Mouse (Mus musculus): ENCODE results near the gene Gsg1l.

Gsg1l gene

DNA sequence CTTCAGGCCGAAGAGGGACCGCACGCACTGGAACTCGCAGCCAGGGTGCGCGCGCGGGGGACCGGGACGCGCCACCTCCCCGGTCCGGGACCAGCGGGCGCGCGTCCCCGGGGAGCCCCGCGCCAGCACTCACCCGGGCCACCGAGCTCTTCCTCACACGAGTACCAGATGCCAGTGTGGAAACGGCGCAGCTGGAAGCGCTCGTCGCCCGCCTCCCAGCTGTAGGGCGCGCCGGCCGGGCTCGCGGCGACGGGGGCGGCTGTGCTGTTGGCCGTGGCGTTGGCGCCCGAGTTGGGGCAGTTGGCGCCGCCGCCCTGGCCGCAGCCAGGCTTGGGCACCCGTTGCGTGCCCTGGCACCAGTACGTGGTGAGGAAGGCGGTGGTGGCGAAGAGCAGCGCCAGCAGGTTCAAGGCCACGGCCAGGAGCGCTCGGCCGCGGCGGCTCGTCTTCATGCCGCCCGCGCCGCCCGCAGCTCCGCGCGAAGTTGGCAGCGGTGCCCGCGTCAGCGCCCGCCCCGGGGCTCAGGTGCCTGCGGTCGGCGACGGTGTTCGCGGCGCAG, 405 bp downstream of the Gsg1l start:
- DNase-seq (ENCODE audit: extremely low read depth, low read depth, low spot score), result no peak

- no peak for DNase-seq (ENCODE audit: extremely low read depth, low read depth, low spot score)
These were observed 1.1 kb downstream of the Gsg1l start for GRCm38 (mm10) chr7:126080949-126081654.

DNA sequence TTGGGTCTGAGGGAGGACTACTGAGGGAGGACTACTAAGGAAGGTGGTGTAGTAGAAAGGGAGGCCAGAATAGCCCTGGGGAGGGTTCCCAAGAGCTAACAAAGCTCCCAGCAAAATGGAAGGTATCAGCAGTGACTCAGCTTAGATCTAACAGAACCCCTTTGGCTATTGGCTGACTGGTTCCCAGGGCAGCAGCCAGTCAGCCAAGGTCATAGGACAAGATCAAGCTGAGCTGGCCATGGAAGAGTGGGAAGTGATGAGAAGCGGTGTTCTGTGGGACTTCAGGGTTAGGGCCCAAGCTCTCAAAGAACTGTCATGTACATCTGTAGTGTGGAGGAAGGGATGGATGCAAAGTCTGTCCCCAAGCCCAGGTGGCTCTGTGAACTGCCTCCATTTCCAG, 5.3 kb downstream of the Gsg1l start:
- no peak for DNase-seq (ENCODE audit: extremely low read depth, low read depth, low spot score)

DNA sequence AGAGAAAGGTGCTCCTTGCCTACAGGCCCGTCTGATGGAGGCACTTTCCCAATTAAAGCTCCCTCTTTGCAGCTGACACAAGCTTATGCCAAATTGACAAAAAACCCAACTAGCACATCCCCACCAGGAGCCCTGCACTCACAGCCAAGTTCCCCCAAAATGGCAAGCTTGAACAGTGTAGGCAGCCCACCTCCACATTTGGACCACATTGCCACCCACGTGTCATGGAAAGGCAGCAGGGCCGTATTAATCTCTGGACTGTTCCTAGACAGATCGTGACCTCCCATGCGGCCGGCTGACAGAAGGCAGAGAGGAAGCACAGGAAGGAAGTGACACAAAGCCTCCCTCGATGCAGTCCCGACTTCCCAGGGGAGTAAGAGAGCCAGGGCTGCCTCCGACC, 7.2 kb downstream of the Gsg1l start:
- no peak for DNase-seq (ENCODE audit: extremely low read depth, low read depth, low spot score)

GRCm38 (mm10) chr7:126070321-126070720, 11.9 kb downstream of the Gsg1l start:
- DNase-seq (ENCODE audit: extremely low read depth, low read depth, low spot score), result no peak

DNA sequence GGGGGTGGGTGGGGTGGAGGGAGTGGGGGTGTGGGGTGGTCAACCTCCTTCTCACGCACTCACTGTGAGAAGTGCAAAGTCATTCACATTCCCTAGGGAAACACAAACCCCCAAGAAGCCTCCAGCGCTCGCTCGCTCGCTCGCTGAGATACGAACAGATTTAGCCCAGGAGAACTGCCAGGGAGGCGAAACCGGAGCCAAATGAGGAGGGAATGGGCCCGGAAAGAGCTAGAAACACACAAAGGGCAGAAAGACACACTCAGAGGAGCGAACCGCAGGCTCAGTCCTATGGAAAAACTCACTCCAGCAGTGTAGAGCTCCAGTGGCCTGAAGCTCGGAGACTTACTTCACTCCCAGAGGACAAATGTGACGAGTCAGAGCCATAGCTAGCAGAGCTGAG, 15.4 kb downstream of the Gsg1l start:
- DNase-seq (ENCODE audit: extremely low read depth, low read depth, low spot score), result no peak

- DNase-seq (ENCODE audit: extremely low read depth, low read depth, low spot score), result no peak
These were observed 16.9 kb downstream of the Gsg1l start for GRCm38 (mm10) chr7:126065243-126065876.

GRCm38 (mm10) chr7:126062228-126062627, 20.0 kb downstream of the Gsg1l start:
- no peak for DNase-seq (ENCODE audit: extremely low read depth, low read depth, low spot score)

GRCm38 (mm10) chr7:126058918-126059317, 23.3 kb downstream of the Gsg1l start:
- no peak for DNase-seq (ENCODE audit: extremely low read depth, low read depth, low spot score)

GRCm38 (mm10) chr7:126057332-126057914, 24.8 kb downstream of the Gsg1l start:
- no peak for DNase-seq (ENCODE audit: extremely low read depth, low read depth, low spot score)

DNA sequence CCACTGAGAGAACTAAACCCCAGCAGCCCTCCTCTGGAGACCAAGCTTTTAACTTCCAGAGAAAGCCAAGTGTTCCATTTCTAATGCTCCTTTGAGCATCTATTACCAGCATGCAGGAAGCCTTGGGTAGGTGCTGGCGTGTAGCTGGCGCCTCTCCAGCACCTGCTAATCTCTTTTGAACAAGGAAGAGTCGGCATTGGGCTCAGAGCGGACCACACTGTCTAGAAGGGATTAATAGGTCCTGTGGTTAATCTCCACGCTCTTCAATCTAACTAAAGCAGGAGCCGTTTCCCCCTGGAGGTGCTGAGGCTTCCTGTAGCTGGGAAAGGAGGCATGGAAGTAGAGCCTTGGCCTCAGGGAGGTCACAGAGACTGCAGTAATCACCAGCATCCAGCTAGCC, 27.6 kb downstream of the Gsg1l start:
- DNase-seq (ENCODE audit: extremely low read depth, low read depth, low spot score), result no peak

- DNase-seq (ENCODE audit: extremely low read depth, low read depth, low spot score), result no peak
These were observed 28.6 kb downstream of the Gsg1l start for GRCm38 (mm10) chr7:126053618-126054017.

DNA sequence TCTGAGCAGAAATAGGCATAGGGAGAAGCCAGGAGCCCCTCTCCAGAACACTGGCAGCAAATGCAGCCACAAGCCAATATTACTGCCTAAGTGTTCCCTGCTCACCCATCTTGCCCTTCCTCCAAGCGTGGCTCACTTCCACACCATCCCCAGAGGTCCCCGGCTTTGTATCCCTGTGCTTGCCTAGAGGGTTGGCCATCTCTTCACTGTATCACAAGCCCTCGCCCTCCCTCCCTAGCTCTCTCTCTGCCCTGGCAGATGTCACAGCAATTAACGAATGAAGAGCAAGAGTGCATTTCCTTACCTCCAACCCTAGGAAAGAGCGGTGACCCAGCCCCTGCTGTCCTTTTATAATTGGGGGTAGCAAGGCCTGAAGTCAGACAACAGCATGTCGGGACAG, 30.3 kb downstream of the Gsg1l start:
- no peak for DNase-seq (ENCODE audit: extremely low read depth, low read depth, low spot score)

DNA sequence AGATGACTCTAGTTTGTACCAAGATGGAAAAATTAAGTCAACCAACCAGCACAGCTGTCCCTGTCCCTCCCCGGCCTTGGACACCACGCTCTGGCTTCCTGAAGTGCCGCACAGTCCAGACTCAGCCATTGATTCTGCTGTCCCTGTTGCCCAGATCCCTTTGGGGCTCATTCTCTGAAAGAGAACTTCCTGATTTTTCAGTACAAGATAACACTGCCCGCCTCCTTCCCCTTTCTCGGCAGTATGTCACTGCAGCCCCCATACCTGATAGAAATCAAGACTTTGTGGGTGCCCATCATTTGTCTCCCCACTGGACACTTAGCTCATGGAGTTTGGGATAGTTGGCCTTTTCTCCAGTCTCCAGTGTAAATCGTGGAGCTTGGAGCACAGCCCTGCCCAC, 37.1 kb downstream of the Gsg1l start:
- DNase-seq (ENCODE audit: extremely low read depth, low read depth, low spot score), result no peak

- no peak for DNase-seq (ENCODE audit: extremely low read depth, low read depth, low spot score)
These were observed 39.9 kb downstream of the Gsg1l start for GRCm38 (mm10) chr7:126042306-126042705.

DNA sequence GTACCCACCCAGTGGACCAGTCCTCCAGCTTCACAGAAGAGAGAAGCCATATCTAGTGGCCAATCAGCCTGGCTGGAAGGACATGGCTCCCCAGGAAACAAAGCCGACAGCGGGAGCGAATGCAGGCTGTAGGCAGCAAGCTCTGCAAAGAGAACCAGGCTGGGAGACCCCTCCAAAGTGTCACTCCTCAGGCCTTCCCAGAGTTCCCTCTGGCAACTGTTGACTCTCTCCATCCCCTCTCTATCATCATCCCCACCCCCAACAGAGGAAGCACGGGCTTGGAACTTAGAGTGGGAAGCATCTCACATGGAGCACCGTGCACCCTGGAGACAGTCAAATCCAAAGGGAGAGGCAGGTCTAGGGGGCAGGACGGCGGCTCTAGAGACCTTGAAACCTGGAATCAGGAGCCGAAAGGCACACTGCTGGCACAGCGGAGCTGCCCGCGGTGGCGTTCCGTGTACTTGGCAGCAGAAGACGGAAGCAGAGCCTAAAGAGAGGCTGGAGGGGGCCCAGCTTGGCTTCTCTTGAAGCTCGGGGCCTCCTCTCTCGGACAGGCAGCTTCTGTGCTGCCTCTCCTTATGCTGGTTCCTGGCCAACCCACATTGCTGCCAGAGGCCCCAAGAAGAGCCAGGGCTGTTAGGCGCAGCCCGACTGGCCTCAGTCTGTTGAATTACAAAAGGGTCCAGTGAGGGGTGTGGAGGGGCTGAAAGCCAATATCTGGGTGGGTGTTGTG, 41.3 kb downstream of the Gsg1l start:
- DNase-seq (ENCODE audit: extremely low read depth, low read depth, low spot score), result no peak

DNA sequence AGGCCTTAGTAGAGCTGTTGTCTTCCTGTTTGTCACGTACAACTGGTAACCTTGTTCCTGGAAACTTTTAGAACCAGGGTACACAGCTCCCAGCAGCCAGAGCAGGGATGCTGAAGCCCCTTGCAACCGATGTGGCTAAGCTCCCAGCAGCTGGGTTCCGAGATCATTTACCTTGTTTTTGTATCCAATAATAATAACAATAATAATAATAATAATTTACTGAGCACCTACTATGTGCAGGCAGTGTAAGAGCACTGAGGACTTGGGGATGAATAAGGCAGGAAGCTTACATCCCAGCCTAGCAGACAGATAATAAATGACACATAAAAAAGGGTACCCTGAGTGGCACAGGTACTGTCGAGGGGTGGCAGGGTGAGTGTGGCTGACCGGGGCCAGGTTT, 42.4 kb downstream of the Gsg1l start:
- no peak for DNase-seq (ENCODE audit: extremely low read depth, low read depth, low spot score)

DNA sequence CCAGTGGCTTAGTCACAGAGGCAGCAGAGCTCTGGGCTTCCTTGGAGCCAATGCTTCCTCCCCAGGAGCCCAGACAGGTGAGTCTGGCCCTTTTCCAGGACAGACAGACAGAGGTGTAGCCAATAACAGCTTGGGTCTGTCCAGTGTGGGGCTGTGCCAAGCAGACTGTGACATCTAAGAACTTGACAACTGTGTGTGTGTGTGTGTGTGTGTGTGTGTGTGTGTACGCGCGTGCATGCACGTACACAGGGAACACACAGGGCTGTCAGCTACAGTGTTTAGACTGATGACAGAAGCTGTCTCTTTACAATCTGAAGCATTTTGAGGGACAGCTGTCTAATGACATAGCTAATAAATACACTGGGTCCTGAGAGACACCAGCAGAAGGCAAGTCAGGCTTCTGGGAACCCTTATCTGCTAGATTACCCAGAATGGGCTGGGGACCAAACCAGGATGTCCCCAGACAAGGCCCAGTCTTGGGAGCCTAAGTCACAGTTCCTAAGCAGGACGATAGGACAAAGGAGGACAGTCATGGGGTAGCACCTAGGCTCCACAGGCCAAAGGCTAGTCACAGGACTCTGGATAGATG, 42.9 kb downstream of the Gsg1l start:
- no peak for DNase-seq (ENCODE audit: extremely low read depth, low read depth, low spot score)

DNA sequence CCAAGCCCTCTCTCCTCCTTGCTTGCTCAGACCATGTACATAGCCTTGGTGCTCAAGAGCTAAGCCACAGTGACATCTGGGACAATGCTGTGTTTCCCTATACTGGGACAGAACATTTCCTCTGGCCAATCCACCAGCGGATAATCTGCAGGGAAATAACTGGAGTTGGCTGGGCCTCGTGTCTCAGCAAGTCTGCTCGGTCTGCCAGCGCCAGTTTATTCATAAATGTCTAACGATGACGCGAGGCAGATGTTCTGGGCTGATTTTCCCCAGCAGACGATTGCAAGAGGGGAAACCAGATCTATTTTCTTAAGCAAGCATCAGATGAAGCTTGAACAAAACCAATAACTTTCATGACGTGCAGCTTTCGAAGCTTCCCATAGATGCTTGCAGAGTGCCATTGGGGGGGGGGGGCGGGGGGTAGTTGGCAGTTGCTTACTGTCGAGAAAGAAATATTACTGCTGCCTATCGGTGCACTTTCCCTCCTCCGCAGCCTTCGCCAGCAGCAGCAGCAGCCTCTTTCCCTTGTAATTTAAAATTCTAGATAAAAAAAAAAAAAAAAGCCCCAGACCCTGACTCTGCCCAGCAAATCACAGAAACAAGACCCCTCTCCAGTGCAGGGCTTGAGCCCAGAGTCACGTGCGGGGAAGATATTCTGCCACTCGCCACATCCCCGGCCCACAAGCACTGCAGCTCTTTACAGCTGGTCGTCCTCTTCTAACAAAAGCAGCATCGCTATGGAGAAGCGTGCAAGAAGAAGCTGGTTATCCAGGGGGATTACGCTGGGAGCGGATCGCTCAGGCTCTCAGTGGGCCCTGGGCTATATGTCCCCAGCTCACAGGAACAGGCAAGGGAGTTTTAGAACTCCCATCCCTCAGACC, 43.6 kb downstream of the Gsg1l start:
- no peak for DNase-seq (ENCODE audit: extremely low read depth, low read depth, low spot score)

GRCm38 (mm10) chr7:126035332-126035731, 46.9 kb downstream of the Gsg1l start:
- no peak for DNase-seq (ENCODE audit: extremely low read depth, low read depth, low spot score)
